Mouse (Mus musculus): ENCODE measurements around the gene Slc1a3. TPM values are rescaled to one million over a fixed set of nuclear protein-coding genes. Genes with fewer than 3 reads are reported as not detected.

Slc1a3 gene
- polyA plus RNA-seq, 1 experiment from 2014 or later = 79.2 TPM

DNA sequence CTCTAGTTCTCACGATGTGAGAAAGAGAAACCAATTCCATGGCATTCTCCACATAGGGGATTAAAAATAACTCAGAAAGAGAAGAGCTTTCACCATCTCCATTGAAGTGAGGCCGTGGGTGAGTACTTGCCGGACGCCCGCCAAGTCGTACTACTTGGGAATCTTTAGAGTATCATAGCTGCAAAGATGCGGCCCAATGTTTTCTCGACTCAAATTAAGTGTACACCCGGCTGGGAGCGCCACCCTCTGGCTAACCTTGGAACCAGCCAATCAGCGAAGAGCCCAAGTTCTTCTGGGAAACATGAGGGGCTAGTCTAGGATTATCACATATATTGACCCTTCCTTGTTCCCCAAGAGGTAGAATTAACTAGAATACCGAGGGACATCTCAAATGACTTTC lies 115.3 kb downstream of the Slc1a3 start:
- no peak for ATAC-seq
- H3K4me2 ChIP-seq = no peak overlapping the region
- H3K9me3 ChIP-seq (replicated peaks) = no peaks in the 10 kb centered on the region
- no peak overlapping the region for H3K4me3 ChIP-seq
- H3K27me3 ChIP-seq = no peaks in the 10 kb centered on the region
- no peaks in the 10 kb centered on the region for H3K36me3 ChIP-seq (ENCODE audit: poor library complexity, severe bottlenecking)
- H3K27ac ChIP-seq = no peak overlapping the region
- H3K9ac ChIP-seq = no peak overlapping the region
- H3K4me1 ChIP-seq = no peaks in the 10 kb centered on the region
- 82% methylated on average over 12 of the region's 12 CpGs for WGBS

DNA sequence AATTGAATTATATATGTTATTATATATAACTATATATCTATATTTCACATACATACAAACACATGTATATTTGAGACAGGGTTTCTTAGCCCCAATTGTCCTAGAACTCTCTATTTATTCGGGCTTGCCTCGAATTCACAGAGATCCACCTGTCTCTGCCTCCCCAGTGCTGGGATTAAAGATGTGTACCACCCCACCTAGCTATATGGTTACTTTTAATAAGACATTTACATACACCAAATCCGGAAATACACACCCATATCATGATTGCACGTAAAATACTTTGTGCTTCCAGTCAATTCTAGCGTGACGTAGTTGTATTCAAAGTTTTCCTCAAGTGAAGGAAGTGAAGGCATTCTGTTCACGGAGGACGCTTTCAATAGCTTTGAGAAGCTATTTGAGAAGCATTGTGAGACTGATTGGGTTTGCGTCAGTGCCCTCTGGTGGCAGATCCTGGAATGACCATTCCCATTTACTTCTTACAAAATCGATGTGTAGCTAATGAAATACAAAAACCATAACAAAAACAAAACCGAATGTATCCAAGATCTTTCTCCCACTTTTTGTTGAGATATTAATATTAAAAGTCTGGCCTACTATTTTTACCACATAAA lies 121.0 kb downstream of the Slc1a3 start:
- WGBS = 22% methylated on average over 11 of the region's 11 CpGs
- H3K27ac ChIP-seq = no peak overlapping the region
- no peak overlapping the region for H3K4me2 ChIP-seq
- ATAC-seq = peak; percentile 69
- H3K9me3 ChIP-seq (replicated peaks) = no peaks in the 10 kb centered on the region
- no peaks in the 10 kb centered on the region for H3K27me3 ChIP-seq
- no peaks in the 10 kb centered on the region for H3K4me1 ChIP-seq
- no peaks in the 10 kb centered on the region for H3K36me3 ChIP-seq (ENCODE audit: poor library complexity, severe bottlenecking)
- no peak overlapping the region for H3K4me3 ChIP-seq
- H3K9ac ChIP-seq = no peak overlapping the region

DNA sequence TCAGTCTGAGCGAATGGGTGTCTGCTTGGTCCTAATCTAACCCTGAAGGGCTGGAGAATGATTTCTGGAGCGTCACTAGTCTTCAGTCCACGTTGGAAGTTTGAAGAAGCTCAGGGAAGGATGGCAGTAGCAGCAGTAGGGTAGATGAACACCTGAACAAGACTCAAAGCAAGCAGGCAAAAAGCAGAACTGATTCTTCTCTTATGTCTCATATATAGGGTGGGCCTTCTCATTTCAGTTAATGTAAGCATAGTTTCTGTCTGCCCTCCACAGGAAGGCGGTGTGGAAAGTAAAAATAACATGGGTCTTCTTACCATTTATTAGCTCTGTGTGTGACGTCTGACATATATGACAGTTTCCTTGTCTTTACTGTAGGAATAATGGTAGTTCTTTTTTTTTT lies 122.5 kb downstream of the Slc1a3 start:
- H3K4me1 ChIP-seq = no peaks in the 10 kb centered on the region
- H3K4me2 ChIP-seq = no peak overlapping the region
- H3K9ac ChIP-seq = no peak overlapping the region
- H3K9me3 ChIP-seq (replicated peaks) = no peaks in the 10 kb centered on the region
- no peak for ATAC-seq
- no peak overlapping the region for H3K27ac ChIP-seq
- no peaks in the 10 kb centered on the region for H3K27me3 ChIP-seq
- no peaks in the 10 kb centered on the region for H3K36me3 ChIP-seq (ENCODE audit: poor library complexity, severe bottlenecking)
- H3K4me3 ChIP-seq = no peak overlapping the region
- WGBS = 93% methylated on average over 5 of the region's 5 CpGs

DNA sequence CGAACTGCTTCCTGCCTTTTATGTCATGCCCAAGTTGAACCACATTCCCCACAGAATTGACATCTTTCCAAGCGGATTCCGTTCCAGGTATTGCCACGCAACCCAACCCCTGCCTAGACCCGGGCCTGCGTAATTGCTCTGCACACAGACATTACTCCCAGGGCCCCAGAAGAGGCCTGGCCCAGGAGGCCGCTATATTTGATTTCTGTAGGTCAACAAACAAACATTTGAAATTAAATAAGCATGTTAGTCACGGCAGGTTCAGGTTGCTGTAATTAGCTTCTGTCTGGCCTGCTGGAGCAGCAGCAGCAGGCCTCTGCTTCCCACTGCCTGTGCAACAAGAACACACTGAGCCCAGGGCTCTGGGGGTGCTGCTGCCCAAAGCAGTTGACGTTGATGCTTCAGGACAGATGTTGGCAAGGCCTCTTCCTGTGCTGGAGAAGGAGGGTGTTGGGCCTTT lies 123.7 kb downstream of the Slc1a3 start:
- Histone ChIP-seq H3K27ac (no peak overlapping the region), H3K4me1 (no peaks in the 10 kb centered on the region), H3K27me3 (no peaks in the 10 kb centered on the region), H3K9me3 (replicated peaks) (no peaks in the 10 kb centered on the region), H3K9ac (no peak overlapping the region), H3K4me2 (no peak overlapping the region), H3K4me3 (no peak overlapping the region), H3K36me3 (ENCODE audit: poor library complexity, severe bottlenecking) (no peaks in the 10 kb centered on the region)
- 77% methylated on average over 9 of the region's 9 CpGs for WGBS
- no peak for ATAC-seq

Other genes with a start within 250 kb of the Slc1a3 start
- gene Gm2310, start 190.8 kb downstream of the Slc1a3 start, polyA plus RNA-seq (2015; fragmentation: Nextera tagmentation; extraction: Ambion mirVana) = not detected in 2 replicates